In the genomic region with DNA sequence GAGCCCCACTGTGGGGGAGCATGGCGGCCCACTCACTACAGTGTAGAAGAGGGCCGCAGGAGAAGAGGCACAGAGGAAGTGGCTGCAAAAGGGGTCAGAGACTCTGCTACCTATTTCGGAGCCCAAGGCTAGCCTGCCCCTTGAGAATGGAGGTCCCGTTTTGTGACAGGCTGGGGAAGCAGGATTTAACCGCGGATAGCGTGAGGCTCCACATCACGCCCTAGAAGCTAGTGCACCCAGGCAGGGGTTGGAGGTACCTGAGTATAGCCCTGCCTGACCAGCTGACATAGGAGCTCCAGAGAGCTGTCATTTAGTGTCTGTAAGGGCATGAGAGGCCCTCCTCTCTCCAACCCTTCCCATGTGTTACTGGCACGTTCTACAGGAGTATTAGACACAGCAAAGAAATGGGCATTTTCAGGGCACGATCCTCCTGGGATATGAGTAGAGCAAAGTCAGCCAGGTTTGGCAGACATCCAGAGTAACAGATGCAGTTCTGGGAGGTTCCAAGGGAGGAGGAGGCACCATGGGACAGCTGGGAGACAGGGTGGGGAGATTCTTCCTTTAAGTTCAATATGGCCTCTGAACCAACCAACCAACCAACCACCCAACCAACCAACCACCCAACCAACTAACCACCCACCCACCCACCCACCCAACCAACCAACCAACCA, we compare ENCODE assay signal across 28 mouse cellular contexts. TPM values are rescaled to one million over a fixed set of nuclear protein-coding genes. Genes with fewer than 3 reads are reported as not detected.
DNase-seq lines count a peak whose midpoint lies in the region; ATAC-seq and TF ChIP-seq lines count a peak whose summit lies in the region.
"Had no signal": no experiment of that assay in that cellular context is flagged by ENCODE, and none has a peak within 500 bp of the region (broad histone marks: within the 10 kb centered on the region; RNA-seq: fewer than 3 reads in every experiment).

No protein-coding gene starts in this region.

- no peaks in the 10 kb centered on the region for H3K9me3 ChIP-seq in intestine, embryonic 16.5 days (ENCODE audit: control insufficient read depth, low read length)
- no peaks in the 10 kb centered on the region for H3K9me3 ChIP-seq in hindbrain, embryonic 14.5 days (ENCODE audit: control insufficient read depth, low read length)
- H3K9me3 ChIP-seq: embryonic facial prominence, embryonic 10.5 days; heart, embryonic 12.5 days; limb, embryonic 13.5 days; liver, embryonic 15.5 days had no signal

- no peak overlapping the region for H3K9ac ChIP-seq in intestine, embryonic 16.5 days (ENCODE audit: low read depth, low read length)
- no peak overlapping the region for H3K9ac ChIP-seq in hindbrain, embryonic 14.5 days
- H3K9ac ChIP-seq: forebrain, postnatal 0 days; heart, embryonic 12.5 days; limb, embryonic 13.5 days; liver, embryonic 15.5 days had no signal

- no peak overlapping the region for H3K4me2 ChIP-seq in intestine, embryonic 16.5 days (ENCODE audit: low read depth, low read length)
- no peak overlapping the region for H3K4me2 ChIP-seq in hindbrain, embryonic 14.5 days (replicated peaks)
- H3K4me2 ChIP-seq: heart, embryonic 12.5 days; limb, embryonic 13.5 days; liver, embryonic 15.5 days; midbrain, embryonic 11.5 days had no signal

- ATAC-seq in intestine, embryonic 16.5 days, result no peak; the same call in 1 of the 2 replicates
- ATAC-seq in hindbrain, embryonic 14.5 days (ENCODE audit: low FRiP score), result no peak
- ATAC-seq: CD4-positive, CD25-positive, alpha-beta regulatory T cell, adult 4 months; forebrain, postnatal 0 days; Patski had no signal

- H3K27me3 ChIP-seq in intestine, embryonic 16.5 days (replicated peaks; ENCODE audit: control insufficient read depth, insufficient read depth, low read length), result no peaks in the 10 kb centered on the region
- H3K27me3 ChIP-seq in hindbrain, embryonic 14.5 days (ENCODE audit: control insufficient read depth, insufficient read depth, low read length), result no peaks in the 10 kb centered on the region
- H3K27me3 ChIP-seq: limb, embryonic 13.5 days; liver, embryonic 15.5 days; Patski had no signal

- no peak overlapping the region for H3K4me3 ChIP-seq in layer of hippocampus, adult 2 months
- no peak overlapping the region for H3K4me3 ChIP-seq in intestine, embryonic 16.5 days (ENCODE audit: low read length)
- H3K4me3 ChIP-seq in hindbrain, embryonic 14.5 days (replicated peaks; ENCODE audit: low read length), result no peak overlapping the region
- H3K4me3 ChIP-seq: embryonic facial prominence, embryonic 10.5 days; heart, embryonic 12.5 days; limb, embryonic 13.5 days; liver, embryonic 15.5 days had no signal

- H3K36me3 ChIP-seq in intestine, embryonic 16.5 days (ENCODE audit: control insufficient read depth, insufficient read depth, low read length), result no peaks in the 10 kb centered on the region
- no peaks in the 10 kb centered on the region for H3K36me3 ChIP-seq in hindbrain, embryonic 14.5 days (replicated peaks; ENCODE audit: control insufficient read depth, insufficient read depth)
- H3K36me3 ChIP-seq: embryonic facial prominence, embryonic 10.5 days; heart, embryonic 12.5 days; limb, embryonic 13.5 days; liver, embryonic 15.5 days had no signal

- H3K27ac ChIP-seq in layer of hippocampus, adult 2 months, result peak overlapping the region; percentile 23; the same call in 1 of the 2 replicates
- peak overlapping the region; percentile 73 for H3K27ac ChIP-seq in intestine, embryonic 16.5 days (ENCODE audit: low read length)
- H3K27ac ChIP-seq in hindbrain, embryonic 14.5 days, result no peak overlapping the region
- H3K27ac ChIP-seq: embryonic facial prominence, embryonic 10.5 days; limb, embryonic 13.5 days; liver, embryonic 15.5 days had no signal

- peaks cover 38% of the 10 kb centered on the region for H3K4me1 ChIP-seq in intestine, embryonic 16.5 days (ENCODE audit: control insufficient read depth, insufficient read depth, low read length)
- H3K4me1 ChIP-seq in hindbrain, embryonic 14.5 days (replicated peaks; ENCODE audit: control insufficient read depth, insufficient read depth, low read length), result no peaks in the 10 kb centered on the region; the same call in 1 of the 2 replicates

- DNase-seq in cerebellum, adult 9-10 months, result peak; percentile 32
- no peak for DNase-seq in cerebellum, adult 11 months
- peak in 1 of 2 experiments; percentile 31 for DNase-seq in layer of hippocampus, adult 2 months (ENCODE audit: low spot score in 2 of 2)
- DNase-seq in layer of hippocampus, adult 11-12 months (ENCODE audit: low spot score), result no peak
- peak; percentile 44 for DNase-seq in MN1 (ENCODE audit: low spot score)
- no peak for DNase-seq in lung, adult 18-20 months
- DNase-seq in hindbrain, embryonic 14.5 days (ENCODE audit: low spot score), result no peak
- DNase-seq: adrenal gland, adult 2 months; cerebellum, adult 9-11 months; forebrain, postnatal 0 days; heart, postnatal 10 days; kidney, adult 2 months; layer of hippocampus, postnatal 36 days; lung, postnatal 10 days; right cerebral cortex, postnatal 25 days; thymus, postnatal 14 days had no signal

- no peak for TF ChIP-seq CTCF in layer of hippocampus, adult 2 months (conservative IDR thresholded peaks at IDR 0.05)

- 72% methylated on average over 10 of the region's 10 CpGs for WGBS in intestine, embryonic 16.5 days
- 94% methylated on average over 10 of the region's 10 CpGs for WGBS in hindbrain, embryonic 14.5 days

RNA-seq across cellular contexts. Expression of a gene that starts 25.2 kb away (rescaled TPM):
- 1 to 10 TPM; 1.1 to 1.6 TPM for total RNA-seq in layer of hippocampus, adult 2 months (2021)
- polyA plus RNA-seq in intestine, embryonic 16.5 days (2015; fragmentation: Nextera tagmentation; extraction: Ambion mirVana), result 0.34 and 0.81 TPM in 2 replicates
- not detected in 2 replicates for polyA plus RNA-seq in hindbrain, embryonic 14.5 days (2014; fragmentation: Nextera tagmentation; extraction: Ambion mirVana)
- total RNA-seq: gastrocnemius, adult 18-20 months; monocyte, adult 5-6 weeks had no signal
- polyA plus RNA-seq: embryonic facial prominence, embryonic 10.5 days; forebrain, postnatal 0 days; heart, embryonic 12.5 days; hindbrain, embryonic 11.5 days; midbrain, embryonic 11.5 days; neural tube, embryonic 11.5 days had no signal

RNA-seq across cellular contexts. Expression of a gene that starts 28.4 kb away (rescaled TPM):
- 10 to 100 TPM in 1 of 2 experiments, 1 to 10 TPM in 1; 9.0 to 12.4 TPM for total RNA-seq in layer of hippocampus, adult 2 months (2021)
- polyA plus RNA-seq in intestine, embryonic 16.5 days (2015; fragmentation: Nextera tagmentation; extraction: Ambion mirVana), result 52.9 and 58.7 TPM in 2 replicates
- 2.7 and 3.1 TPM in 2 replicates for polyA plus RNA-seq in hindbrain, embryonic 14.5 days (2014; fragmentation: Nextera tagmentation; extraction: Ambion mirVana)

Comparison
In these comparisons a context has a peak if more than half of its experiments do, and no peak if none do; other contexts are left out.
1. DNase-seq: peak in cerebellum, adult 9-10 months (single experiment) and MN1 (single experiment); none in cerebellum, adult 11 months (single experiment), layer of hippocampus, adult 11-12 months (single experiment), lung, adult 18-20 months (0 of 2) and hindbrain, embryonic 14.5 days (single experiment).
2. RNA of a gene that starts 28.4 kb away (polyA plus RNA-seq): 52.9 to 58.7 TPM in intestine, embryonic 16.5 days; 2.7 to 3.1 TPM in hindbrain, embryonic 14.5 days; every median in the first group is over 10 times any median in the second.